In the genomic region with DNA sequence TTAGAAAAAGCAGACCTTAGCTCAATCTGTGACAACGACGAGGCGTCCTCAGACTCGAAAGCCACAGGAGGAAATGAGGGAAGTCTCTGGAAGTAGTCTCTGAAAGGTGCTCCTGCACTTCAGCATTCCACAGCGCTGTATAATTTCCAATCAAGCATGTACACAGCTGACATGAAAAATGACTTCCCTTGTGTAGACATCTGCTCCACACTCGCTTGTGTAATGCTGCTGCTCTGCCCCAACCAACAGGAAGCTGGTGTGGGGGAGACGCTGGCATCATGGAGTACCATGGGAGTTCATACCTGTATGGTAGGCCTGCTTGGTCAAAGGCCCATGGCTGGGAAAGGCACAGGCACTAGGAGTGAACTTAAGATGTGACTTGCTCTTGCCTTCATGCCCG, we compare ENCODE assay signal across 13 mouse cellular contexts.
DNase-seq lines count a peak whose midpoint lies in the region; ATAC-seq lines count a peak whose summit lies in the region.
"Had no signal": no experiment of that assay in that cellular context is flagged by ENCODE, and none has a peak within 500 bp of the region (broad histone marks: within the 10 kb centered on the region; RNA-seq: fewer than 3 reads in every experiment).

No protein-coding gene starts in this region.

- 69% methylated on average over 8 of the region's 8 CpGs for WGBS in hindbrain, embryonic 16.5 days
- WGBS in hindbrain, embryonic 12.5 days, result 72% methylated on average over 8 of the region's 8 CpGs
- 93% methylated on average over 8 of the region's 8 CpGs for WGBS in midbrain, embryonic 11.5 days
- 94% methylated on average over 8 of the region's 8 CpGs for WGBS in midbrain, embryonic 14.5 days
- whole genome bisulfite sequencing in limb, embryonic 15.5 days, result 48% methylated on average over 8 of the region's 8 CpGs
- WGBS in stomach, embryonic 16.5 days, result 47% methylated on average over 8 of the region's 8 CpGs
- WGBS in forebrain, embryonic 11.5 days, result 92% methylated on average over 8 of the region's 8 CpGs

- no peak overlapping the region for H3K4me3 ChIP-seq in hindbrain, embryonic 16.5 days (ENCODE audit: low read length)
- H3K4me3 ChIP-seq in hindbrain, embryonic 12.5 days, result no peak overlapping the region
- no peak overlapping the region for H3K4me3 ChIP-seq in midbrain, embryonic 11.5 days (ENCODE audit: low read depth, low read length)
- no peak overlapping the region for H3K4me3 ChIP-seq in midbrain, embryonic 14.5 days (replicated peaks; ENCODE audit: low read depth, low read length)
- H3K4me3 ChIP-seq in limb, embryonic 15.5 days, result no peak overlapping the region
- no peak overlapping the region for H3K4me3 ChIP-seq in stomach, embryonic 16.5 days (replicated peaks; ENCODE audit: low read length)
- no peak overlapping the region for H3K4me3 ChIP-seq in forebrain, embryonic 11.5 days (ENCODE audit: low read depth, low read length)
- H3K4me3 ChIP-seq: embryonic facial prominence, embryonic 12.5 days had no signal

- H3K4me1 ChIP-seq in hindbrain, embryonic 16.5 days (ENCODE audit: control insufficient read depth, insufficient read depth, low read depth, low read length), result peaks cover 4% of the 10 kb centered on the region; the same call in 1 of the 2 replicates
- H3K4me1 ChIP-seq in hindbrain, embryonic 12.5 days, result peaks cover 4% of the 10 kb centered on the region; the same call in 1 of the 2 replicates
- H3K4me1 ChIP-seq in midbrain, embryonic 11.5 days (ENCODE audit: control insufficient read depth, insufficient read depth, low read length), result 0 out of 2 replicates have a peak, but pooled peaks cover 2% of the 10 kb centered on the region
- H3K4me1 ChIP-seq in midbrain, embryonic 14.5 days (ENCODE audit: control insufficient read depth, insufficient read depth, low read length), result 0 out of 2 replicates have a peak, but pooled peaks cover 3% of the 10 kb centered on the region
- peaks cover 2% of the 10 kb centered on the region; the same call in 1 of the 2 replicates for H3K4me1 ChIP-seq in limb, embryonic 15.5 days
- H3K4me1 ChIP-seq in stomach, embryonic 16.5 days (ENCODE audit: control insufficient read depth, insufficient read depth, low read length), result no peaks in the 10 kb centered on the region
- H3K4me1 ChIP-seq in forebrain, embryonic 11.5 days (replicated peaks; ENCODE audit: control insufficient read depth, insufficient read depth, low read length), result peaks cover 3% of the 10 kb centered on the region; the same call in 1 of the 2 replicates

- H3K36me3 ChIP-seq in hindbrain, embryonic 16.5 days (ENCODE audit: control insufficient read depth, insufficient read depth, low read length), result no peaks in the 10 kb centered on the region
- no peaks in the 10 kb centered on the region for H3K36me3 ChIP-seq in hindbrain, embryonic 12.5 days
- no peaks in the 10 kb centered on the region for H3K36me3 ChIP-seq in midbrain, embryonic 11.5 days (ENCODE audit: control insufficient read depth, insufficient read depth, low read length)
- H3K36me3 ChIP-seq in midbrain, embryonic 14.5 days (ENCODE audit: control insufficient read depth, insufficient read depth, low read length), result no peaks in the 10 kb centered on the region
- no peaks in the 10 kb centered on the region for H3K36me3 ChIP-seq in limb, embryonic 15.5 days
- H3K36me3 ChIP-seq in stomach, embryonic 16.5 days (ENCODE audit: control insufficient read depth, insufficient read depth, low read length), result no peaks in the 10 kb centered on the region
- H3K36me3 ChIP-seq in forebrain, embryonic 11.5 days (ENCODE audit: control insufficient read depth, insufficient read depth, low read length), result no peaks in the 10 kb centered on the region
- H3K36me3 ChIP-seq: embryonic facial prominence, embryonic 12.5 days had no signal

- no peaks in the 10 kb centered on the region for H3K9me3 ChIP-seq in hindbrain, embryonic 16.5 days (ENCODE audit: control insufficient read depth, low read length)
- H3K9me3 ChIP-seq in hindbrain, embryonic 12.5 days (replicated peaks), result no peaks in the 10 kb centered on the region
- no peaks in the 10 kb centered on the region for H3K9me3 ChIP-seq in midbrain, embryonic 11.5 days (ENCODE audit: control insufficient read depth, low read length)
- no peaks in the 10 kb centered on the region for H3K9me3 ChIP-seq in midbrain, embryonic 14.5 days (ENCODE audit: control insufficient read depth, low read length)
- H3K9me3 ChIP-seq in limb, embryonic 15.5 days, result no peaks in the 10 kb centered on the region
- no peaks in the 10 kb centered on the region for H3K9me3 ChIP-seq in stomach, embryonic 16.5 days (replicated peaks; ENCODE audit: control insufficient read depth, low read length)
- H3K9me3 ChIP-seq in forebrain, embryonic 11.5 days (ENCODE audit: control insufficient read depth, low read length), result no peaks in the 10 kb centered on the region
- H3K9me3 ChIP-seq: embryonic facial prominence, embryonic 12.5 days had no signal

- H3K27ac ChIP-seq in hindbrain, embryonic 16.5 days (ENCODE audit: low read depth, low read length), result no peak overlapping the region
- H3K27ac ChIP-seq in hindbrain, embryonic 12.5 days, result no peak overlapping the region
- no peak overlapping the region for H3K27ac ChIP-seq in midbrain, embryonic 11.5 days (ENCODE audit: low read depth, low read length)
- no peak overlapping the region for H3K27ac ChIP-seq in midbrain, embryonic 14.5 days (replicated peaks; ENCODE audit: low read depth, low read length)
- H3K27ac ChIP-seq in limb, embryonic 15.5 days, result 0 out of 2 replicates have a peak overlapping the region, but pooled peaks have one; percentile 0
- peak overlapping the region; percentile 54 for H3K27ac ChIP-seq in stomach, embryonic 16.5 days (ENCODE audit: low read length)
- no peak overlapping the region for H3K27ac ChIP-seq in forebrain, embryonic 11.5 days (ENCODE audit: low read depth, low read length)
- H3K27ac ChIP-seq: embryonic facial prominence, embryonic 12.5 days had no signal

- H3K4me2 ChIP-seq in hindbrain, embryonic 16.5 days (ENCODE audit: low read length), result no peak overlapping the region
- no peak overlapping the region for H3K4me2 ChIP-seq in hindbrain, embryonic 12.5 days (replicated peaks)
- no peak overlapping the region for H3K4me2 ChIP-seq in midbrain, embryonic 11.5 days
- H3K4me2 ChIP-seq in midbrain, embryonic 14.5 days (ENCODE audit: low read length), result no peak overlapping the region
- H3K4me2 ChIP-seq in limb, embryonic 15.5 days, result no peak overlapping the region
- H3K4me2 ChIP-seq in stomach, embryonic 16.5 days (ENCODE audit: low read depth, low read length), result no peak overlapping the region
- H3K4me2 ChIP-seq in forebrain, embryonic 11.5 days (ENCODE audit: low read depth, low read length, severe bottlenecking), result no peak overlapping the region
- H3K4me2 ChIP-seq: embryonic facial prominence, embryonic 12.5 days had no signal

- ATAC-seq in hindbrain, embryonic 16.5 days, result peak; percentile 31; the same call in 1 of the 2 replicates
- no peak for ATAC-seq in hindbrain, embryonic 12.5 days (ENCODE audit: low FRiP score)
- ATAC-seq in midbrain, embryonic 11.5 days (ENCODE audit: low FRiP score), result no peak
- no peak for ATAC-seq in midbrain, embryonic 14.5 days (ENCODE audit: low FRiP score, low TSS enrichment)
- no peak for ATAC-seq in limb, embryonic 15.5 days (ENCODE audit: insufficient number of reproducible peaks, low FRiP score, low TSS enrichment, low read depth)
- ATAC-seq in stomach, embryonic 16.5 days (ENCODE audit: insufficient read depth, low FRiP score), result peak; percentile 45; the same call in 1 of the 2 replicates
- ATAC-seq in forebrain, embryonic 11.5 days (replicated peaks; ENCODE audit: low FRiP score), result no peak
- ATAC-seq: midbrain, embryonic 16.5 days had no signal

- H3K9ac ChIP-seq in hindbrain, embryonic 16.5 days (ENCODE audit: low read depth, low read length), result no peak overlapping the region
- H3K9ac ChIP-seq in hindbrain, embryonic 12.5 days, result no peak overlapping the region
- H3K9ac ChIP-seq in midbrain, embryonic 11.5 days (ENCODE audit: low read length), result no peak overlapping the region
- no peak overlapping the region for H3K9ac ChIP-seq in midbrain, embryonic 14.5 days (replicated peaks; ENCODE audit: low read length)
- H3K9ac ChIP-seq in limb, embryonic 15.5 days, result no peak overlapping the region
- no peak overlapping the region for H3K9ac ChIP-seq in stomach, embryonic 16.5 days (ENCODE audit: low read length)
- H3K9ac ChIP-seq in forebrain, embryonic 11.5 days (ENCODE audit: low read length), result no peak overlapping the region
- H3K9ac ChIP-seq: embryonic facial prominence, embryonic 12.5 days had no signal

- peak; percentile 37 for DNase-seq in midbrain, embryonic 11.5 days (ENCODE audit: low spot score, missing footprints)
- no peak for DNase-seq in midbrain, embryonic 14.5 days
- no peak for DNase-seq in forebrain, embryonic 11.5 days (ENCODE audit: low spot score)
- no peak for DNase-seq in layer of hippocampus, adult 8-10 months (ENCODE audit: low spot score in 2 of 2)
- DNase-seq: B cell, adult 2 months; heart, adult 11 months; thymus, adult 18-20 months had no signal

- H3K27me3 ChIP-seq in hindbrain, embryonic 16.5 days (replicated peaks; ENCODE audit: control insufficient read depth, insufficient read depth, low read length), result no peaks in the 10 kb centered on the region
- H3K27me3 ChIP-seq in hindbrain, embryonic 12.5 days, result no peaks in the 10 kb centered on the region
- H3K27me3 ChIP-seq in midbrain, embryonic 11.5 days (ENCODE audit: control insufficient read depth, insufficient read depth, low read length), result no peaks in the 10 kb centered on the region
- H3K27me3 ChIP-seq in midbrain, embryonic 14.5 days (ENCODE audit: control insufficient read depth, insufficient read depth, low read length), result no peaks in the 10 kb centered on the region
- no peaks in the 10 kb centered on the region for H3K27me3 ChIP-seq in limb, embryonic 15.5 days
- no peaks in the 10 kb centered on the region for H3K27me3 ChIP-seq in stomach, embryonic 16.5 days (ENCODE audit: control insufficient read depth, insufficient read depth, low read length)
- H3K27me3 ChIP-seq in forebrain, embryonic 11.5 days (ENCODE audit: control insufficient read depth, insufficient read depth, low read length), result no peaks in the 10 kb centered on the region
- H3K27me3 ChIP-seq: embryonic facial prominence, embryonic 12.5 days had no signal

Comparison
In these comparisons a context has a peak if more than half of its experiments do, and no peak if none do; other contexts are left out.
1. ATAC-seq: peak in hindbrain, embryonic 16.5 days (single experiment) and stomach, embryonic 16.5 days (single experiment); none in hindbrain, embryonic 12.5 days (single experiment), midbrain, embryonic 11.5 days (single experiment), midbrain, embryonic 14.5 days (single experiment), limb, embryonic 15.5 days (single experiment) and forebrain, embryonic 11.5 days (single experiment).
2. H3K27ac ChIP-seq: peak in limb, embryonic 15.5 days (single experiment) and stomach, embryonic 16.5 days (single experiment); none in hindbrain, embryonic 16.5 days (single experiment), hindbrain, embryonic 12.5 days (single experiment), midbrain, embryonic 11.5 days (single experiment), midbrain, embryonic 14.5 days (single experiment) and forebrain, embryonic 11.5 days (single experiment).